Mouse (Mus musculus) embryonic facial prominence, embryonic 11.5 days (tissue): ENCODE measurements around the gene Socs2. TPM values are rescaled to one million over a fixed set of nuclear protein-coding genes. Genes with fewer than 3 reads are reported as not detected.

Experiments used
- ATAC-seq: fragments of 200-750 bp; cut with Nextera tagmentation; replicated peaks from 2 replicates; pipeline ENCODE4 v1.8.0; 2017; ENCODE audit warnings: low read depth; ENCODE audit not compliant: insufficient number of reproducible peaks, low FRiP score, low TSS enrichment
- DNase-seq: peaks from one replicate; pipeline ENCODE4 v3.0.0-alpha.2; 2015; ENCODE audit warnings: low spot score
- H3K27ac ChIP-seq: fragments of 300-500 bp; sonication (generic); replicated peaks from 2 replicates; pipeline ENCODE4 v1.5.1; 2014; ENCODE audit warnings: mild to moderate bottlenecking, low read depth, low read length, control low read depth
- H3K27me3 ChIP-seq: fragments of 300-500 bp; sonication (generic); 2 replicates; pipeline ENCODE4 v1.6.1; 2014; ENCODE audit warnings: mild to moderate bottlenecking, low read length, moderate library complexity, mixed read lengths; ENCODE audit not compliant: control insufficient read depth, insufficient read depth
- H3K36me3 ChIP-seq: fragments of 300-500 bp; sonication (generic); replicated peaks from 2 replicates; pipeline ENCODE4 v1.6.1; 2014; ENCODE audit warnings: low read depth, mild to moderate bottlenecking, low read length, moderate library complexity, mixed read lengths; ENCODE audit not compliant: control insufficient read depth, insufficient read depth
- H3K4me1 ChIP-seq: fragments of 300-500 bp; sonication (generic); 2 replicates; pipeline ENCODE4 v1.6.1; 2014; ENCODE audit warnings: low read length, mixed read lengths; ENCODE audit not compliant: control insufficient read depth, insufficient read depth
- H3K4me2 ChIP-seq: fragments of 300-500 bp; sonication (generic); 2 replicates; pipeline ENCODE4 v1.6.1; 2014; ENCODE audit warnings: low read depth, mild to moderate bottlenecking, control low read depth, low read length, moderate library complexity
- H3K4me3 ChIP-seq: fragments of 300-500 bp; sonication (generic); 2 replicates; pipeline ENCODE4 v1.5.1; 2014; ENCODE audit warnings: low read depth, low read length, control low read depth
- H3K9ac ChIP-seq: fragments of 300-500 bp; sonication (generic); replicated peaks from 2 replicates; pipeline ENCODE4 v1.6.1; 2014; ENCODE audit warnings: mild to moderate bottlenecking, control low read depth, low read length
- H3K9me3 ChIP-seq: fragments of 300-500 bp; sonication (generic); replicated peaks from 2 replicates; pipeline ENCODE4 v1.6.1; 2016; ENCODE audit warnings: mild to moderate bottlenecking, low read length, inconsistent platforms, mixed read lengths; ENCODE audit not compliant: control insufficient read depth
- WGBS: fragments of 180-500 bp; shearing (Covaris S2); extraction: QIAGEN DNeasy Blood & Tissue Kit; methylation state at CpG from one replicate; pipeline ENCODE4 v1.1.7; 2014; 5-methylcytosine and 5-hydroxymethylcytosine counted together
- polyA plus RNA-seq: library from polyadenylated mRNA; unstranded; fragments of >200 nt; fragmentation: Nextera tagmentation; extraction: Ambion mirVana; gene quantifications from 2 replicates; pipeline ENCODE4 v1.2.1, GENCODE M21; 2014

Gene Socs2
- polyA plus RNA-seq, 1 experiment from 2014 or later = 50.5 TPM

DNA sequence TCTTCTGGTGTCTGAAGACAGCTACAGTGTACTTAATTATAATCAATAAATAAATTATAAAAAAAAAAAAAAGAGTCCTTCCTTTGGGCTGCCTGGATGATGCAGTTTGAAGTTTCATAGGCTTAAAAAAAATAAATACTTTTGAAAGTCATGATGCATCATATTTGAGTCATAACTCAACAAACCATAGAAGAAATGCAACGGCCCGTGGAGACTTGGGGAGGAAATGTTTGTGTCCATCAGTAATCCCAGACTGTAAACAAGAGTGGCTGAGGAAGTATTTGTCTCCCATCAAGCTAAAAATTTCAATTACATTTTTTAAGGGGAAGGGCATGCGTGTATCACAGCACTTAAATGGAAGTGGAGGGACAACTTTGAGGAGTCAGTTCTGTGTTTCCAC, 69.2 kb downstream of the Socs2 start:
- no peaks in the 10 kb centered on the region for H3K36me3 ChIP-seq
- H3K4me1 ChIP-seq = no peaks in the 10 kb centered on the region
- H3K27me3 ChIP-seq = no peaks in the 10 kb centered on the region
- H3K9ac ChIP-seq = no peak overlapping the region
- no peak overlapping the region for H3K4me2 ChIP-seq
- no peak overlapping the region for H3K4me3 ChIP-seq
- H3K27ac ChIP-seq = no peak overlapping the region
- ATAC-seq (no peak), DNase-seq (no peak)
- no peaks in the 10 kb centered on the region for H3K9me3 ChIP-seq
- 97% methylated on average over 3 of the region's 3 CpGs for WGBS

DNA sequence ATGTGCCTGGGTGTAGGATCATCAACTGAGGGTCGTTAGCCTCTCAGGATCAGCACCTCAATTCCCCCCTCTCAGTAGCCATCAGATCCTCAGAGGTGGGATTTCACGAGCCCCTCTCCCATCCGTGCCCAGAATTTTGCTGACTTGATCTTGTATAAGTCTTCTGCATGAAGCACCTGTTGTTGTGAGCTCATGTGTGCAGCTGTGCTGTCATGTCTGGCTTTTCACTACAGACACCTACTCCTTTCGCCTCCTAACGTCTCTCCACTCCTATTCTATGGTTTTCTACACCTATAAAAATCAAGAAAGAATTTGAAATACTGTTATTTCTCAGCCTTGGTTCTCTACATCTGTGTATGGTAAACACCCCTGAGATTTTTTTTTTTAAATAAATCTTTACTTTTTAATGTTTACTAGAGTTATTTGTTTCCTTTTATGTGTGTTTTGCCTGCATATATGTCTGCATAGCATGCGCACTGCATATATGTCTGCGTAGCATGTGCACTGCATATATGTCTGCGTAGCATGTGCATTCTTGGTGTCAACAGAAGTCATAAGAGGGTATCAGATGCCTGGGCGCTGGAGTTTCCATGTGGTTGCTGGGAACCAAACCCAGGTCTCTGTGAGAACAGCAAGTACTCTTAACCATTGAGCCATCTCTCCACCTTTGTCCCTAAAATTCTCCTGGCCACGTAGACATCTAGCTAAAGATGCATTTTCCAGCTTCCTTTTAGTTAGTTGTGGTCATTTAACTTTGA, 74.0 kb downstream of the Socs2 start:
- Histone ChIP-seq H3K36me3 (no peaks in the 10 kb centered on the region), H3K4me2 (no peak overlapping the region), H3K27me3 (no peaks in the 10 kb centered on the region), H3K4me3 (no peak overlapping the region), H3K9ac (no peak overlapping the region), H3K4me1 (no peaks in the 10 kb centered on the region), H3K27ac (no peak overlapping the region), H3K9me3 (no peaks in the 10 kb centered on the region)
- ATAC-seq (no peak), DNase-seq (no peak)
- 82% methylated on average over 10 of the region's 10 CpGs for WGBS

DNA sequence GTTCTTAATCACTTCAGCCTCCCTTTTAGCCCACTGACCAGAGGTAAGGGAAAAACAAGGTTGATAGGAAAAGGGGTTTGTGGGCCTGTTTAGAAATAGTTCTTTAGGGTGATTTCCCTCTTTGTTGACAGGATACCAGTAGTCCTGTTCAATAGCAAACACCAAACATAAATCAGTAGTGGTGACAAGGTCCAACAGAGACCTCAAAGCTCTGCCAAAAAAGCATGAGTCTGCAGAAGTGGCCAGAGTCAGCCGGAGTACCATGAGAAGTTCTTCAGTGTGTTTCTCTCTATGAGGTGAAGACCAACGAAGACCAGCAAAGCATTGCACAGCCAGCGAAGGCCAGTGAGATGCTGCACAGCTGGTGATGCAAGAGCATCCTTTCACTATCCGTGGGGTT, 76.3 kb downstream of the Socs2 start:
- ATAC-seq = no peak
- H3K4me3 ChIP-seq = no peak overlapping the region
- no peak for DNase-seq
- H3K9me3 ChIP-seq = no peaks in the 10 kb centered on the region
- no peaks in the 10 kb centered on the region for H3K27me3 ChIP-seq
- no peaks in the 10 kb centered on the region for H3K36me3 ChIP-seq
- no peak overlapping the region for H3K4me2 ChIP-seq
- H3K9ac ChIP-seq = no peak overlapping the region
- 82% methylated on average over 4 of the region's 4 CpGs for WGBS
- H3K27ac ChIP-seq = no peak overlapping the region
- H3K4me1 ChIP-seq = no peaks in the 10 kb centered on the region

- Histone ChIP-seq H3K27me3 (no peaks in the 10 kb centered on the region), H3K9me3 (no peaks in the 10 kb centered on the region), H3K4me1 (no peaks in the 10 kb centered on the region), H3K27ac (no peak overlapping the region), H3K4me3 (no peak overlapping the region), H3K9ac (no peak overlapping the region), H3K4me2 (no peak overlapping the region), H3K36me3 (no peaks in the 10 kb centered on the region)
- DNase-seq (no peak), ATAC-seq (no peak)
- WGBS = 73% methylated on average over 5 of the region's 5 CpGs
These were observed 79.4 kb downstream of the Socs2 start for GRCm38 (mm10) chr10:95337589-95337988.

- ATAC-seq (no peak), DNase-seq (no peak)
- H3K27me3 ChIP-seq = no peaks in the 10 kb centered on the region
These were observed 80.0 kb downstream of the Socs2 start for GRCm38 (mm10) chr10:95336781-95337544.

More at GRCm38 (mm10) chr10:95336781-95337544, 80.0 kb downstream of the Socs2 start:
- H3K4me2 ChIP-seq = no peak overlapping the region
- WGBS = 27% methylated on average over 4 of the region's 4 CpGs
- no peaks in the 10 kb centered on the region for H3K36me3 ChIP-seq
- H3K9ac ChIP-seq = no peak overlapping the region
- H3K4me1 ChIP-seq = no peaks in the 10 kb centered on the region
- H3K27ac ChIP-seq = no peak overlapping the region
- H3K9me3 ChIP-seq = no peaks in the 10 kb centered on the region
- H3K4me3 ChIP-seq = no peak overlapping the region

Other genes starting within 250 kb of the Socs2 start
- 15.3 and 17.1 TPM in 2 replicates for gene Cradd, start 93.0 kb downstream of the Socs2 start, polyA plus RNA-seq
- 340 and 341 TPM in 2 replicates for gene Mrpl42, start 84.8 kb upstream of the Socs2 start, polyA plus RNA-seq
- gene Ube2n, start 98.0 kb upstream of the Socs2 start, polyA plus RNA-seq = 448 and 468 TPM in 2 replicates
- 132 and 142 TPM in 2 replicates for gene Nudt4, start 147.0 kb upstream of the Socs2 start, polyA plus RNA-seq